Mouse (Mus musculus): ENCODE measurements around the gene Cd300ld3.

DNA sequence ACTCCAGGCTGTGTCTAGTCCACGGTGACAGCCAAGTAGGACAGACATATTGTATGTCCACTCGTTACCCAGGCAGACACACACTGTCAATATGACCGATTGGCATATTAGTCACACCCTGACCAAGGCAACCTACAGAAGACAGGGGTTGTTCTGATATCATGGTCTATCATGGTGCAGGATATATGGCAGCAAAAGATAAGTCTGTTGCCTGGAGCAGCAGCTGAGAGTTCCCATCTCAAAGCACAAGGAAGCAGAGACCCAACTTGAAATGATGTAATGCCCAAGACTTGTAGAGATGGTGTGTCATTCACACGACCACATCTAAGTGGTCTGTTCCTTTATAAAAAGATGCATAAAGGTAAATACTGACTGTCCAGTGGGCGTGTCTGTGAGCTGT is 30.5 kb upstream of the Cd300ld3 start:
- TF ChIP-seq CTCF (IDR thresholded peaks at IDR 0.05; ENCODE audit: borderline replicate concordance, extremely low read depth, insufficient read depth, insufficient read length), result no peak
- no peak for TF ChIP-seq POLR2A (IDR thresholded peaks at IDR 0.05; ENCODE audit: borderline replicate concordance, extremely low read depth, insufficient read depth, insufficient read length, poor library complexity, severe bottlenecking)
